ENCODE assay signal across 23 mouse cellular contexts in the genomic region with DNA sequence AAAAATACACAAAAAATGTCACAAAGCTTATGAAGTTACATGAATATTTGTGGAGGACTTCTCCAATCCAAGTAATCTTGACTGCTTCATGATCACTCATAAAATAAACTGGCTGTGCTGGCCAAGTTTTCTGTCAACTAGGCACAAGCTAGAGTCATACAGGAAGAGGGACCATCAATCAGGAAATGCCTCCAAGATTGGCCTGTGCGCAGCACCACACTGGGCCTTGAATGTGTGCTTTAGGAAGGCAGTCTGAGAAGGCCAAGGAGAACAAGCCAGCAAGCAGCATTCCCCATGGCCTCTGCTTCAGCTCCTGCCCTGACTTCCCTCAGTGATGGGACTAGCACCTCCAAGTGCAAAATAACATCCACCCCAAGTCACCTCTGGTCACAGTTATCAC. TPM values are rescaled to one million over a fixed set of nuclear protein-coding genes. Genes with fewer than 3 reads are reported as not detected.
A peak's percentile ranks its signal among the peaks of the same experiment; 100 is the strongest.
DNase-seq lines count a peak whose midpoint lies in the region; ATAC-seq and TF ChIP-seq lines count a peak whose summit lies in the region.
"Had no signal": no experiment of that assay in that cellular context is flagged by ENCODE, and none has a peak within 500 bp of the region (broad histone marks: within the 10 kb centered on the region; RNA-seq: fewer than 3 reads in every experiment).

No protein-coding gene starts in this region.

- TF ChIP-seq EP300 in CH12.LX (IDR thresholded peaks at IDR 0.05; ENCODE audit: low read length), result no peak

- H3K9ac ChIP-seq in kidney, postnatal 0 days (ENCODE audit: low read depth, low read length), result no peak overlapping the region
- no peak overlapping the region for H3K9ac ChIP-seq in CH12.LX (ENCODE audit: insufficient read depth, low read depth)
- no peak overlapping the region for H3K9ac ChIP-seq in forebrain, embryonic 12.5 days
- H3K9ac ChIP-seq: forebrain, postnatal 0 days; hindbrain, embryonic 12.5 days; neural tube, embryonic 13.5 days had no signal

- H3K4me3 ChIP-seq in kidney, postnatal 0 days (replicated peaks; ENCODE audit: low read depth, low read length), result no peak overlapping the region
- no peak overlapping the region for H3K4me3 ChIP-seq in CH12.LX (replicated peaks in 1 of 3; ENCODE audit: low read depth in 2 of 3, low read length in 2 of 3, poor library complexity in 1 of 3)
- H3K4me3 ChIP-seq in forebrain, embryonic 12.5 days (replicated peaks), result no peak overlapping the region
- H3K4me3 ChIP-seq: hindbrain, embryonic 12.5 days; neural tube, embryonic 13.5 days had no signal

- H3K4me1 ChIP-seq in kidney, postnatal 0 days (replicated peaks; ENCODE audit: insufficient read depth, low read length), result peaks cover 13% of the 10 kb centered on the region; the same call in 1 of the 2 replicates
- peaks cover 2 to 57% of the 10 kb centered on the region in 2 experiments; a peak in 3 of 4 replicates for H3K4me1 ChIP-seq in CH12.LX (ENCODE audit: control insufficient read depth in 1 of 2, insufficient read depth in 2 of 2)
- peaks cover 21% of the 10 kb centered on the region for H3K4me1 ChIP-seq in forebrain, embryonic 12.5 days

- DNase-seq in adrenal gland, adult (ENCODE audit: inconsistent age in 2 of 2, low spot score in 1 of 2), result peak; percentile 57 to 82
- DNase-seq in adrenal gland, postnatal 4 days (ENCODE audit: low spot score in 2 of 2), result no peak
- peak; percentile 50 for DNase-seq in kidney, postnatal 0 days (ENCODE audit: low spot score)
- no peak for DNase-seq in kidney, postnatal 36 days
- DNase-seq in CH12.LX (ENCODE audit: extremely low read depth), result no peak
- DNase-seq in adrenal gland, adult 8-10 months, result peak; percentile 57
- no peak for DNase-seq in urinary bladder, adult 2 months (ENCODE audit: low spot score)
- DNase-seq: cerebellum, adult 11-12 months; cerebellum, postnatal 10 days; forebrain, postnatal 0 days; gastrocnemius, postnatal 25 days; heart, adult 18-20 months; layer of hippocampus, postnatal 36 days; lung, adult 2 months; lung, postnatal 4 days; midbrain, embryonic 14.5 days; retina, postnatal 1 day; right cerebral cortex, postnatal 25 days; spleen, adult 18-20 months had no signal

- whole genome bisulfite sequencing in kidney, postnatal 0 days, result 82% methylated on average over 1 of the region's 1 CpGs
- WGBS in forebrain, embryonic 12.5 days, result 100% methylated on average over 1 of the region's 1 CpGs

- no peaks in the 10 kb centered on the region for H3K27me3 ChIP-seq in kidney, postnatal 0 days (ENCODE audit: insufficient read depth, low read length)
- H3K27me3 ChIP-seq in CH12.LX (replicated peaks), result no peaks in the 10 kb centered on the region
- H3K27me3 ChIP-seq in forebrain, embryonic 12.5 days, result no peaks in the 10 kb centered on the region
- H3K27me3 ChIP-seq: hindbrain, embryonic 12.5 days; neural tube, embryonic 13.5 days had no signal

- peaks cover 29% of the 10 kb centered on the region for H3K79me2 ChIP-seq in CH12.LX (replicated peaks; ENCODE audit: control insufficient read depth, extremely low read depth, insufficient read depth, poor library complexity, severe bottlenecking)

- TF ChIP-seq POLR2A in CH12.LX (IDR thresholded peaks at IDR 0.05; ENCODE audit: low read depth, low read length), result peak; percentile 27; the same call in 1 of the 2 replicates

- ATAC-seq in kidney, postnatal 0 days (replicated peaks; ENCODE audit: low FRiP score, low read depth), result no peak
- no peak for ATAC-seq in forebrain, embryonic 12.5 days (ENCODE audit: low FRiP score)
- ATAC-seq: forebrain, postnatal 0 days had no signal

- no peak for TF ChIP-seq RAD21 in CH12.LX (IDR thresholded peaks at IDR 0.05; ENCODE audit: low read depth, low read length)

- no peak for TF ChIP-seq CTCF in kidney, postnatal 0 days (IDR thresholded peaks at IDR 0.05; ENCODE audit: low read depth)
- no peak for TF ChIP-seq CTCF in CH12.LX (conservative IDR thresholded peaks at IDR 0.05 in 1 of 2, IDR thresholded peaks at IDR 0.05 in 1 of 2; ENCODE audit: low read depth in 2 of 2, low read length in 2 of 2)

- H3K9me3 ChIP-seq in kidney, postnatal 0 days (replicated peaks; ENCODE audit: low read length), result no peaks in the 10 kb centered on the region
- no peaks in the 10 kb centered on the region for H3K9me3 ChIP-seq in CH12.LX (replicated peaks; ENCODE audit: low read length)
- H3K9me3 ChIP-seq in forebrain, embryonic 12.5 days, result no peaks in the 10 kb centered on the region
- H3K9me3 ChIP-seq: forebrain, embryonic 10.5 days; hindbrain, embryonic 12.5 days; neural tube, embryonic 13.5 days had no signal

- in situ Hi-C loops in CH12.LX (cut with MboI; ENCODE audit: low pct_ligation_motif_present, low pct_unique_long_range_greater_than_20kb, low sequenced_read_pairs), result no loop called here

- H3K36me3 ChIP-seq in kidney, postnatal 0 days (ENCODE audit: insufficient read depth, low read length), result peaks cover 27% of the 10 kb centered on the region; the same call in 1 of the 2 replicates
- peaks cover 35 to 57% of the 10 kb centered on the region in 2 experiments for H3K36me3 ChIP-seq in CH12.LX (replicated peaks in 1 of 2; ENCODE audit: control insufficient read depth in 1 of 2, insufficient read depth in 1 of 2, low read length in 1 of 2)
- H3K36me3 ChIP-seq in forebrain, embryonic 12.5 days (replicated peaks), result peaks cover 40% of the 10 kb centered on the region

- H3K27ac ChIP-seq in kidney, postnatal 0 days, result no peak overlapping the region
- H3K27ac ChIP-seq in CH12.LX (ENCODE audit: insufficient read depth, low read depth), result no peak overlapping the region
- no peak overlapping the region for H3K27ac ChIP-seq in forebrain, embryonic 12.5 days
- H3K27ac ChIP-seq: forebrain, embryonic 10.5 days; hindbrain, embryonic 12.5 days; neural tube, embryonic 13.5 days had no signal

- dilution Hi-C loops in CH12.LX (cut with MboI; ENCODE audit: extremely low pct_ligation_motif_present, extremely low pct_unique_long_range_greater_than_20kb, low sequenced_read_pairs), result no loop called here

- H3K4me2 ChIP-seq in kidney, postnatal 0 days (ENCODE audit: low read length), result no peak overlapping the region
- no peak overlapping the region for H3K4me2 ChIP-seq in CH12.LX (ENCODE audit: insufficient read depth, low read depth, poor library complexity, severe bottlenecking)
- H3K4me2 ChIP-seq in forebrain, embryonic 12.5 days, result no peak overlapping the region
- H3K4me2 ChIP-seq: hindbrain, embryonic 12.5 days; neural tube, embryonic 13.5 days had no signal

TF ChIP-seq in CH12.LX, 34 proteins besides CTCF, POLR2A, EP300 and RAD21:
- TF ChIP-seq TBP (conservative IDR thresholded peaks at IDR 0.05; ENCODE audit: low read depth, low read length) (no peak), UBTF (IDR thresholded peaks at IDR 0.05; ENCODE audit: low read depth, low read length) (no peak), MYC (IDR thresholded peaks at IDR 0.05; ENCODE audit: low read depth, low read length) (no peak), BHLHE40 (IDR thresholded peaks at IDR 0.05; ENCODE audit: low read depth, low read length) (no peak), MEF2A (IDR thresholded peaks at IDR 0.05; ENCODE audit: borderline replicate concordance, low read depth, low read length) (no peak), USF1 (IDR thresholded peaks at IDR 0.05; ENCODE audit: low read depth, low read length) (no peak), CHD2 (IDR thresholded peaks at IDR 0.05; ENCODE audit: low read length) (no peak), NELFE (IDR thresholded peaks at IDR 0.05; ENCODE audit: low read depth, low read length) (no peak)
TF ChIP-seq in CH12.LX: peak in this region for 0.

RNA-seq across cellular contexts. Expression of gene Rpl34, which starts 3.2 kb away (rescaled TPM):
- total RNA-seq in adrenal gland, postnatal 4 days (2021), result 1,000 to 10,000 TPM in 1 of 2 experiments, 100 to 1,000 TPM in 1; 996 to 1,125 TPM
- polyA plus RNA-seq in kidney, postnatal 0 days (2015; fragmentation: Nextera tagmentation; extraction: Ambion mirVana), result 914 and 1,078 TPM in 2 replicates
- total RNA-seq in CH12.LX (2012; rRNA removed) (2,604 and 2,660 TPM in 2 replicates), CH12.LX (2014; rRNA removed) (3,001 and 3,052 TPM in 2 replicates)
- 1,701 and 1,728 TPM in 2 replicates for polyA plus RNA-seq in CH12.LX (2012; ENCODE audit: insufficient read length, low read depth)
- total RNA-seq in adrenal gland, adult 8-10 months (2022), result 100 to 1,000 TPM; 681 to 726 (median 704) TPM
- polyA plus RNA-seq in urinary bladder, adult 2 months (2012; rRNA removed), result 2,153 and 2,445 TPM in 2 replicates
- 584 and 658 TPM in 2 replicates for polyA plus RNA-seq in forebrain, embryonic 12.5 days (2016; fragmentation: Nextera tagmentation; extraction: Ambion mirVana)

RNA-seq across cellular contexts. Expression of gene Ostc, which starts 17.8 kb away (rescaled TPM):
- total RNA-seq in adrenal gland, postnatal 4 days (2021), result 100 to 1,000 TPM; 122 to 123 TPM
- 359 and 361 TPM in 2 replicates for polyA plus RNA-seq in kidney, postnatal 0 days (2015; fragmentation: Nextera tagmentation; extraction: Ambion mirVana)
- 214 and 239 TPM in 2 replicates for total RNA-seq in CH12.LX (2012; rRNA removed)
- total RNA-seq in CH12.LX (2014; rRNA removed), result 551 and 565 TPM in 2 replicates
- polyA plus RNA-seq in CH12.LX (2012; ENCODE audit: insufficient read length, low read depth), result 237 and 247 TPM in 2 replicates
- 100 to 1,000 TPM; 102 to 120 (median 116) TPM for total RNA-seq in adrenal gland, adult 8-10 months (2022)
- 89.6 and 103 TPM in 2 replicates for polyA plus RNA-seq in urinary bladder, adult 2 months (2012; rRNA removed)
- 250 and 263 TPM in 2 replicates for polyA plus RNA-seq in forebrain, embryonic 12.5 days (2016; fragmentation: Nextera tagmentation; extraction: Ambion mirVana)

Comparison
In these comparisons a context has a peak if more than half of its experiments do, and no peak if none do; other contexts are left out.
1. DNase-seq: peak in adrenal gland, adult (2 of 2), kidney, postnatal 0 days (single experiment) and adrenal gland, adult 8-10 months (single experiment); none in adrenal gland, postnatal 4 days (0 of 2), kidney, postnatal 36 days (0 of 2), CH12.LX (single experiment) and urinary bladder, adult 2 months (single experiment).